ENCODE assay signal across 10 mouse cellular contexts in genomic region chr11:88993625-88994024, GRCm38 (mm10). TPM values are rescaled to one million over a fixed set of nuclear protein-coding genes. Genes with fewer than 3 reads are reported as not detected.
DNase-seq lines count a peak whose midpoint lies in the region; ATAC-seq and TF ChIP-seq lines count a peak whose summit lies in the region.
"Had no signal": no experiment of that assay in that cellular context is flagged by ENCODE, and none has a peak within 500 bp of the region (broad histone marks: within the 10 kb centered on the region; RNA-seq: fewer than 3 reads in every experiment).

No protein-coding gene starts in this region.

- H3K27ac ChIP-seq in embryonic fibroblast, embryonic 13.5 days (ENCODE audit: insufficient read depth, low read length) = no peak overlapping the region
- H3K27ac ChIP-seq in intestine, postnatal 0 days (ENCODE audit: low read depth, low read length) = no peak overlapping the region
- no peak overlapping the region for H3K27ac ChIP-seq in liver, embryonic 16.5 days (ENCODE audit: low read length)
- H3K27ac ChIP-seq in forebrain, embryonic 12.5 days = no peak overlapping the region
- H3K27ac ChIP-seq: embryonic facial prominence, embryonic 13.5 days; limb, embryonic 12.5 days had no signal

- TF ChIP-seq CTCF in embryonic fibroblast, embryonic 13.5 days (IDR thresholded peaks at IDR 0.05; ENCODE audit: borderline replicate concordance, insufficient read depth, low read length) = 0 out of 2 replicates have a peak, but pooled peaks have one; percentile 14
- peak; percentile 90 for TF ChIP-seq CTCF in intestine, postnatal 0 days (IDR thresholded peaks at IDR 0.05; ENCODE audit: low read depth)

- DNase-seq in left cerebral cortex, adult 18-20 months (ENCODE audit: low spot score in 2 of 2) = peak; percentile 19 to 30
- DNase-seq in left cerebral cortex, adult 11 months (ENCODE audit: low spot score) = no peak
- peak; percentile 83 for DNase-seq in T-cell, adult 2 months (ENCODE audit: low spot score)
- peak; percentile 43 for DNase-seq in right cerebral cortex, postnatal 14 days

- H3K36me3 ChIP-seq in intestine, postnatal 0 days (ENCODE audit: control insufficient read depth, insufficient read depth) = no peaks in the 10 kb centered on the region
- H3K36me3 ChIP-seq in liver, embryonic 16.5 days (ENCODE audit: control insufficient read depth, insufficient read depth) = no peaks in the 10 kb centered on the region
- peaks cover 10% of the 10 kb centered on the region for H3K36me3 ChIP-seq in forebrain, embryonic 12.5 days (replicated peaks)

- H3K27me3 ChIP-seq in intestine, postnatal 0 days (replicated peaks; ENCODE audit: control insufficient read depth, insufficient read depth, low read length) = no peaks in the 10 kb centered on the region
- H3K27me3 ChIP-seq in liver, embryonic 16.5 days (ENCODE audit: control insufficient read depth, insufficient read depth, low read depth, low read length) = no peaks in the 10 kb centered on the region
- H3K27me3 ChIP-seq in forebrain, embryonic 12.5 days = peaks cover 9% of the 10 kb centered on the region

- H3K4me1 ChIP-seq in embryonic fibroblast, embryonic 13.5 days (ENCODE audit: control insufficient read depth, insufficient read depth, low read length) = peaks cover 5% of the 10 kb centered on the region
- no peaks in the 10 kb centered on the region for H3K4me1 ChIP-seq in intestine, postnatal 0 days (replicated peaks; ENCODE audit: control insufficient read depth, insufficient read depth, low read length)
- H3K4me1 ChIP-seq in liver, embryonic 16.5 days (ENCODE audit: control insufficient read depth, low read depth, low read length) = peaks cover 5% of the 10 kb centered on the region
- no peaks in the 10 kb centered on the region for H3K4me1 ChIP-seq in forebrain, embryonic 12.5 days
- H3K4me1 ChIP-seq: limb, embryonic 12.5 days had no signal

- no peak overlapping the region for H3K4me3 ChIP-seq in embryonic fibroblast, embryonic 13.5 days (ENCODE audit: insufficient read depth, low read length)
- H3K4me3 ChIP-seq in intestine, postnatal 0 days (ENCODE audit: low read depth, low read length) = no peak overlapping the region
- no peak overlapping the region for H3K4me3 ChIP-seq in liver, embryonic 16.5 days (ENCODE audit: low read depth, low read length)
- H3K4me3 ChIP-seq in forebrain, embryonic 12.5 days (replicated peaks) = no peak overlapping the region
- H3K4me3 ChIP-seq: embryonic facial prominence, embryonic 13.5 days; limb, embryonic 12.5 days had no signal

- no peak overlapping the region for H3K9ac ChIP-seq in intestine, postnatal 0 days (ENCODE audit: low read depth, low read length)
- H3K9ac ChIP-seq in liver, embryonic 16.5 days (ENCODE audit: low read depth, low read length) = no peak overlapping the region
- no peak overlapping the region for H3K9ac ChIP-seq in forebrain, embryonic 12.5 days
- H3K9ac ChIP-seq: embryonic facial prominence, embryonic 13.5 days; limb, embryonic 12.5 days had no signal

- H3K9me3 ChIP-seq in intestine, postnatal 0 days (ENCODE audit: control insufficient read depth) = no peaks in the 10 kb centered on the region
- H3K9me3 ChIP-seq in liver, embryonic 16.5 days (replicated peaks; ENCODE audit: control insufficient read depth, low read length) = no peaks in the 10 kb centered on the region
- H3K9me3 ChIP-seq in forebrain, embryonic 12.5 days = no peaks in the 10 kb centered on the region
- H3K9me3 ChIP-seq: embryonic facial prominence, embryonic 13.5 days; limb, embryonic 12.5 days had no signal

- H3K4me2 ChIP-seq in intestine, postnatal 0 days (replicated peaks; ENCODE audit: low read depth) = no peak overlapping the region
- no peak overlapping the region for H3K4me2 ChIP-seq in liver, embryonic 16.5 days (ENCODE audit: low read depth, low read length)
- H3K4me2 ChIP-seq in forebrain, embryonic 12.5 days = no peak overlapping the region
- H3K4me2 ChIP-seq: embryonic facial prominence, embryonic 13.5 days; limb, embryonic 12.5 days had no signal

- peak; percentile 32; the same call in 1 of the 2 replicates for ATAC-seq in intestine, postnatal 0 days
- ATAC-seq in liver, embryonic 16.5 days (ENCODE audit: low read depth) = peak; percentile 35; the same call in 1 of the 2 replicates
- no peak for ATAC-seq in forebrain, embryonic 12.5 days (ENCODE audit: low FRiP score)

- WGBS in intestine, postnatal 0 days = 21% methylated on average over 5 of the region's 5 CpGs
- WGBS in liver, embryonic 16.5 days (ENCODE audit: insufficient replicate concordance) = 14% methylated on average over 5 of the region's 5 CpGs
- 17% methylated on average over 5 of the region's 5 CpGs for WGBS in forebrain, embryonic 12.5 days

- no peak for TF ChIP-seq POLR2A in embryonic fibroblast, embryonic 13.5 days (IDR thresholded peaks at IDR 0.05; ENCODE audit: low read depth, low read length)

RNA-seq across cellular contexts. Expression of gene Trim25, which starts 5.6 kb away (rescaled TPM):
- total RNA-seq in left cerebral cortex, adult 18-20 months (2021) = 1 to 10 TPM; 3.1 to 4.5 TPM
- polyA plus RNA-seq in embryonic fibroblast, embryonic 13.5 days (2011; ENCODE audit: insufficient read length, low read depth, missing spikeins) = 33.7 and 34.2 TPM in 2 replicates
- 24.2 and 26.2 TPM in 2 replicates for polyA plus RNA-seq in intestine, postnatal 0 days (2015; fragmentation: Nextera tagmentation; extraction: Ambion mirVana)
- 18.3 and 21.7 TPM in 2 replicates for polyA plus RNA-seq in liver, embryonic 16.5 days (2015; fragmentation: Nextera tagmentation; extraction: Ambion mirVana)
- 2.3 and 3.7 TPM in 2 replicates for polyA plus RNA-seq in forebrain, embryonic 12.5 days (2016; fragmentation: Nextera tagmentation; extraction: Ambion mirVana)

RNA-seq across cellular contexts. Expression of gene Coil, which starts 23.6 kb away (rescaled TPM):
- total RNA-seq in left cerebral cortex, adult 18-20 months (2021) = 10 to 100 TPM; 20.6 to 22.1 TPM
- polyA plus RNA-seq in embryonic fibroblast, embryonic 13.5 days (2011; ENCODE audit: insufficient read length, low read depth, missing spikeins) = 8.5 and 8.9 TPM in 2 replicates
- polyA plus RNA-seq in intestine, postnatal 0 days (2015; fragmentation: Nextera tagmentation; extraction: Ambion mirVana) = 4.1 and 4.6 TPM in 2 replicates
- 3.0 and 3.4 TPM in 2 replicates for polyA plus RNA-seq in liver, embryonic 16.5 days (2015; fragmentation: Nextera tagmentation; extraction: Ambion mirVana)
- 30.3 and 31.5 TPM in 2 replicates for polyA plus RNA-seq in forebrain, embryonic 12.5 days (2016; fragmentation: Nextera tagmentation; extraction: Ambion mirVana)

RNA-seq across cellular contexts. Expression of gene Elobl, which starts 26.9 kb away (rescaled TPM):
- total RNA-seq in left cerebral cortex, adult 18-20 months (2021) = not detected
- 1.4 TPM in 1 of 2 replicates, not detected in the other for polyA plus RNA-seq in embryonic fibroblast, embryonic 13.5 days (2011; ENCODE audit: insufficient read length, low read depth, missing spikeins)
- polyA plus RNA-seq in intestine, postnatal 0 days (2015; fragmentation: Nextera tagmentation; extraction: Ambion mirVana) = not detected in 2 replicates
- not detected in 2 replicates for polyA plus RNA-seq in liver, embryonic 16.5 days (2015; fragmentation: Nextera tagmentation; extraction: Ambion mirVana)
- polyA plus RNA-seq in forebrain, embryonic 12.5 days (2016; fragmentation: Nextera tagmentation; extraction: Ambion mirVana) = not detected in 2 replicates
- polyA plus RNA-seq: embryonic facial prominence, embryonic 13.5 days; limb, embryonic 12.5 days had no signal

RNA-seq across cellular contexts. Expression of gene Scpep1, which starts 38.4 kb away (rescaled TPM):
- 10 to 100 TPM; 19.2 to 20.4 TPM for total RNA-seq in left cerebral cortex, adult 18-20 months (2021)
- 380 and 384 TPM in 2 replicates for polyA plus RNA-seq in embryonic fibroblast, embryonic 13.5 days (2011; ENCODE audit: insufficient read length, low read depth, missing spikeins)
- polyA plus RNA-seq in intestine, postnatal 0 days (2015; fragmentation: Nextera tagmentation; extraction: Ambion mirVana) = 191 and 210 TPM in 2 replicates
- 47.5 and 48.6 TPM in 2 replicates for polyA plus RNA-seq in liver, embryonic 16.5 days (2015; fragmentation: Nextera tagmentation; extraction: Ambion mirVana)
- 47.3 and 49.7 TPM in 2 replicates for polyA plus RNA-seq in forebrain, embryonic 12.5 days (2016; fragmentation: Nextera tagmentation; extraction: Ambion mirVana)
